Mouse (Mus musculus): Measurements from ENCODE around the gene 2610528A11Rik. TPM values are rescaled to one million over a fixed set of nuclear protein-coding genes. Genes with fewer than 3 reads are reported as not detected.

2610528A11Rik gene
- total and polyA plus RNA-seq, 3 experiments: 0.14 TPM; not detected in 2

GRCm38 (mm10) chr14:37066636-37067035 lies 47.2 kb downstream of the 2610528A11Rik start:
- Histone ChIP-seq H3K36me3 (ENCODE audit: control insufficient read depth in 1 of 2, insufficient read depth in 2 of 2, low read length in 2 of 2) (no peaks in the 10 kb centered on the region), H3K79me2 (ENCODE audit: control insufficient read depth, insufficient read depth, low read length, poor library complexity) (no peaks in the 10 kb centered on the region)
- no peak for DNase-seq (ENCODE audit: low read depth, low spot score)

GRCm38 (mm10) chr14:37064849-37065248 lies 49.0 kb downstream of the 2610528A11Rik start:
- TF ChIP-seq GABPA (IDR thresholded peaks at IDR 0.05; ENCODE audit: low read depth, low read length) (no peak), POLR2AphosphoS2 (IDR thresholded peaks at IDR 0.05; ENCODE audit: low read length) (no peak), MEF2A (IDR thresholded peaks at IDR 0.05; ENCODE audit: extremely low read depth, insufficient replicate concordance, low read depth, low read length, poor library complexity, severe bottlenecking) (no peak), E2F4 (IDR thresholded peaks at IDR 0.05; ENCODE audit: borderline replicate concordance, low read depth, low read length) (no peak)
- DNase-seq (ENCODE audit: low read depth, low spot score): no peak
- Histone ChIP-seq H3K4me3 (ENCODE audit: control insufficient read depth in 1 of 2, insufficient read depth in 1 of 2, low read depth in 2 of 2, low read length in 2 of 2) (no peak overlapping the region), H3K79me2 (ENCODE audit: control insufficient read depth, insufficient read depth, low read length, poor library complexity) (no peaks in the 10 kb centered on the region), H3K4me1 (ENCODE audit: control insufficient read depth in 1 of 2, insufficient read depth in 2 of 2, low read length in 2 of 2) (no peaks in the 10 kb centered on the region), H3K27me3 (ENCODE audit: control insufficient read depth in 1 of 2, insufficient read depth in 2 of 2, low read length in 2 of 2) (no peaks in the 10 kb centered on the region; a peak in 1 of 4 replicates), H3K9me3 (replicated peaks; ENCODE audit: insufficient read depth, low read length) (no peaks in the 10 kb centered on the region), H3K27ac (ENCODE audit: control insufficient read depth, low read depth, low read length) (no peak overlapping the region), H3K36me3 (ENCODE audit: control insufficient read depth in 1 of 2, insufficient read depth in 2 of 2, low read length in 2 of 2) (no peaks in the 10 kb centered on the region), H3K9ac (ENCODE audit: control insufficient read depth, low read depth, low read length, poor library complexity, severe bottlenecking) (no peak overlapping the region)

More at GRCm38 (mm10) chr14:37066636-37067035, 47.2 kb downstream of the 2610528A11Rik start:
- Histone ChIP-seq H3K4me3 (ENCODE audit: control insufficient read depth in 1 of 2, insufficient read depth in 1 of 2, low read depth in 2 of 2, low read length in 2 of 2) (no peak overlapping the region), H3K9ac (ENCODE audit: control insufficient read depth, low read depth, low read length, poor library complexity, severe bottlenecking) (no peak overlapping the region), H3K4me1 (ENCODE audit: control insufficient read depth in 1 of 2, insufficient read depth in 2 of 2, low read length in 2 of 2) (no peaks in the 10 kb centered on the region), H3K9me3 (replicated peaks; ENCODE audit: insufficient read depth, low read length) (no peaks in the 10 kb centered on the region), H3K27me3 (ENCODE audit: control insufficient read depth in 1 of 2, insufficient read depth in 2 of 2, low read length in 2 of 2) (no peaks in the 10 kb centered on the region; a peak in 1 of 4 replicates), H3K27ac (ENCODE audit: control insufficient read depth, low read depth, low read length) (no peak overlapping the region)
- TF ChIP-seq ELF1 (IDR thresholded peaks at IDR 0.05; ENCODE audit: low read depth, low read length): no peak
- TF ChIP-seq ZC3H11A (IDR thresholded peaks at IDR 0.05; ENCODE audit: low read depth, low read length): no peak
- TF ChIP-seq POLR2AphosphoS2 (IDR thresholded peaks at IDR 0.05; ENCODE audit: low read length): no peak
- TF ChIP-seq ZNF384 (IDR thresholded peaks at IDR 0.05; ENCODE audit: low read depth, low read length): no peak
- TF ChIP-seq POLR2A (IDR thresholded peaks at IDR 0.05; ENCODE audit: control insufficient read depth in 1 of 2, insufficient read depth in 1 of 2, low read depth in 1 of 2, low read length in 2 of 2, poor library complexity in 1 of 2): no peak
- no peak for TF ChIP-seq EP300 (IDR thresholded peaks at IDR 0.05; ENCODE audit: low read depth in 1 of 2, low read length in 2 of 2)
- TF ChIP-seq CHD2 (IDR thresholded peaks at IDR 0.05; ENCODE audit: low read length): no peak
- no peak for TF ChIP-seq UBTF (IDR thresholded peaks at IDR 0.05; ENCODE audit: borderline replicate concordance, insufficient read depth, low read depth, low read length)
- TF ChIP-seq E2F4 (IDR thresholded peaks at IDR 0.05; ENCODE audit: borderline replicate concordance, low read depth, low read length): no peak
- TF ChIP-seq MAZ (IDR thresholded peaks at IDR 0.05; ENCODE audit: low read depth, low read length): no peak
- TF ChIP-seq ZKSCAN1 (IDR thresholded peaks at IDR 0.05; ENCODE audit: low read depth, low read length): no peak
- TF ChIP-seq KAT2A (conservative IDR thresholded peaks at IDR 0.05; ENCODE audit: low read depth, low read length): no peak
- no peak for TF ChIP-seq JUND (IDR thresholded peaks at IDR 0.05; ENCODE audit: low read depth, low read length)
- no peak for TF ChIP-seq RAD21 (IDR thresholded peaks at IDR 0.05; ENCODE audit: low read depth, low read length)

Other genes starting within 250 kb of the 2610528A11Rik start
- gene Ccser2, start 145.2 kb downstream of the 2610528A11Rik start, total RNA-seq (2012; rRNA removed): 3.0 and 3.9 TPM in 2 replicates
- gene Ccser2, start 145.2 kb downstream of the 2610528A11Rik start, polyA plus RNA-seq (2012; ENCODE audit: insufficient read depth in 1 of 2, insufficient read length in 2 of 2, low read depth in 1 of 2, low replicate concordance in 2 of 2, missing spikeins in 1 of 2): 1 to 10 TPM in 1 of 2 experiments, not detected in 1; 4.2 TPM
- not detected in 2 replicates for gene Rgr, start 65.1 kb downstream of the 2610528A11Rik start, total RNA-seq (2012; rRNA removed)
- gene Rgr, start 65.1 kb downstream of the 2610528A11Rik start, polyA plus RNA-seq (2012; ENCODE audit: insufficient read depth in 1 of 2, insufficient read length in 2 of 2, low read depth in 1 of 2, low replicate concordance in 2 of 2, missing spikeins in 1 of 2): not detected
- not detected in 2 replicates for gene Lrit1, start 59.2 kb downstream of the 2610528A11Rik start, total RNA-seq (2012; rRNA removed)
- not detected for gene Lrit1, start 59.2 kb downstream of the 2610528A11Rik start, polyA plus RNA-seq (2012; ENCODE audit: insufficient read depth in 1 of 2, insufficient read length in 2 of 2, low read depth in 1 of 2, low replicate concordance in 2 of 2, missing spikeins in 1 of 2)
- gene Lrit2, start 46.1 kb downstream of the 2610528A11Rik start, total RNA-seq (2012; rRNA removed): not detected in 2 replicates
- not detected for gene Lrit2, start 46.1 kb downstream of the 2610528A11Rik start, polyA plus RNA-seq (2012; ENCODE audit: insufficient read depth in 1 of 2, insufficient read length in 2 of 2, low read depth in 1 of 2, low replicate concordance in 2 of 2, missing spikeins in 1 of 2)
- gene Cdhr1, start 15.7 kb downstream of the 2610528A11Rik start, total RNA-seq (2012; rRNA removed): not detected in 2 replicates
- not detected for gene Cdhr1, start 15.7 kb downstream of the 2610528A11Rik start, polyA plus RNA-seq (2012; ENCODE audit: insufficient read depth in 1 of 2, insufficient read length in 2 of 2, low read depth in 1 of 2, low replicate concordance in 2 of 2, missing spikeins in 1 of 2)
- gene Ghitm, start 21.2 kb upstream of the 2610528A11Rik start, total RNA-seq (2012; rRNA removed): 138 and 178 TPM in 2 replicates
- gene Ghitm, start 21.2 kb upstream of the 2610528A11Rik start, polyA plus RNA-seq (2012; ENCODE audit: insufficient read depth in 1 of 2, insufficient read length in 2 of 2, low read depth in 1 of 2, low replicate concordance in 2 of 2, missing spikeins in 1 of 2): 100 to 1,000 TPM; 108 to 279 TPM

Data from MEL (cell line).